Mouse (Mus musculus): ENCODE data around the gene Per1.

DNA sequence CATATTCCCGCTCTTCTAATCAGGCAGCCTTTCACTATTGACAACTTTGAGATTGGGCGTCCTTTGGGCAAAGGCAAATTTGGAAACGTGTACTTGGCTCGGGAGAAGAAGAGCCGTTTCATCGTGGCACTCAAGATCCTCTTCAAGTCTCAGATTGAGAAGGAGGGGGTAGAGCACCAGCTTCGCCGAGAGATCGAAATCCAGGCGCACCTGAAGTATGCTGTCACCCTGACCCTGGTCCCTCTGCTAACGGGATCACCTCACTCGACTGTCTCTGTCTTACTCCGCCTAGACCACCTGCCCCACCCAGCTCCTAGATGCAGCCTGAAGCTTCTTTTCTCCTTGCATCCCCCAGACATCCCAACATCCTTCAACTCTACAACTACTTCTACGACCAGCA lies 46.9 kb upstream of the Per1 start:
- no peak for TF ChIP-seq CTCF (IDR thresholded peaks at IDR 0.05; ENCODE audit: extremely low read depth, insufficient read depth, low read length)
- no peak for TF ChIP-seq POLR2A (IDR thresholded peaks at IDR 0.05; ENCODE audit: extremely low read depth, insufficient read depth, low read length)
